Mouse (Mus musculus) heart, adult 2 months (tissue): ENCODE results near the gene Poc5.

ENCODE experiments used
- CTCF ChIP-seq: fragments of 200-600 bp; IDR thresholded peaks from 2 replicates; pipeline ENCODE4 v1.8.1; 2022; ENCODE audit warnings: antibody characterized with exemption, mild to moderate bottlenecking, moderate library complexity
- EP300 ChIP-seq: fragments of 200-500 bp; IDR thresholded peaks from 2 replicates; pipeline ENCODE4 v1.6.1; 2011; ENCODE audit warnings: low read depth, low read length, control low read depth; ENCODE audit not compliant: insufficient read depth
- POLR2A ChIP-seq: fragments of 200-500 bp; IDR thresholded peaks from 2 replicates; pipeline ENCODE4 v1.6.1; 2011; ENCODE audit warnings: mild to moderate bottlenecking, low read depth, low read length, control low read depth; ENCODE audit not compliant: insufficient read depth

DNA sequence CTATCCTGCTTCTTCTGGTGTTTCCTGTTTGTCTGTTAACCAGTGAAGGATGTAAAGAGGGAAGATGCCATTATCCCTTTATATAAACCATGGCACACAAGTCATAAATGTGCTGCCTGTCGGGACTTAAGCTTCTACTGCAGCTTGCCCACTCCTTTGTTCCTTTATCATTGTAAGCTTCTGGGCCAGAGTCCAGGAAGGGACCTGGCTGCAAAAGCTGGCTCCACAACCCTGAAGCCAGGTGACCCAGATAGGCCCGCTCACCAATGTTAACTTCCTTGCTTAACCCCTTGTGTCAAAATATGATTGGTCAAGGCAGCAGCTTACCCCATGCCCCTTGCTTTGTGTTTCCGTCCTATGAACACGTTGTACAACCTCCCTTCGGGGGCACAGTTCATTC, 40.4 kb downstream of the Poc5 start:
- TF ChIP-seq CTCF = no peak
- no peak for TF ChIP-seq EP300
- no peak for TF ChIP-seq POLR2A
